Mouse (Mus musculus) heart, embryonic 15.5 days (tissue): ENCODE results near the gene Egf. TPM values are rescaled to one million over a fixed set of nuclear protein-coding genes. Genes with fewer than 3 reads are reported as not detected.
"Not testable (repeated sequence)": the region's sequence is repeated elsewhere in the genome, so short reads cannot be mapped to it uniquely, and the experiment has no call there.

Experiments used
- ATAC-seq: fragments of 200-750 bp; cut with Nextera tagmentation; replicated peaks from 2 replicates; pipeline ENCODE4 v1.8.0; 2017; ENCODE audit warnings: low read depth, moderate TSS enrichment; ENCODE audit not compliant: insufficient number of reproducible peaks, insufficient read depth, low FRiP score
- H3K27ac ChIP-seq: fragments of 300-500 bp; sonication (generic); 2 replicates; pipeline ENCODE4 v1.5.1; 2015; ENCODE audit warnings: mild to moderate bottlenecking, inconsistent platforms
- H3K27me3 ChIP-seq: fragments of 300-500 bp; sonication (generic); 2 replicates; pipeline ENCODE4 v1.6.1; 2015; ENCODE audit warnings: inconsistent platforms
- H3K36me3 ChIP-seq: fragments of 300-500 bp; sonication (generic); 2 replicates; pipeline ENCODE4 v1.6.1; 2015; ENCODE audit warnings: mild to moderate bottlenecking, inconsistent platforms
- H3K4me1 ChIP-seq: fragments of 300-500 bp; sonication (generic); replicated peaks from 2 replicates; pipeline ENCODE4 v1.6.1; 2015; ENCODE audit warnings: inconsistent platforms
- H3K4me2 ChIP-seq: fragments of 300-500 bp; sonication (generic); 2 replicates; pipeline ENCODE4 v1.6.1; 2015; ENCODE audit warnings: inconsistent platforms, mild to moderate bottlenecking, moderate library complexity
- H3K4me3 ChIP-seq: fragments of 300-500 bp; sonication (generic); 2 replicates; pipeline ENCODE4 v1.5.1; 2015; ENCODE audit warnings: mild to moderate bottlenecking, inconsistent platforms
- H3K9ac ChIP-seq: fragments of 300-500 bp; sonication (generic); 2 replicates; pipeline ENCODE4 v1.6.1; 2015; ENCODE audit warnings: mild to moderate bottlenecking, inconsistent platforms
- H3K9me3 ChIP-seq: fragments of 300-500 bp; sonication (generic); replicated peaks from 2 replicates; pipeline ENCODE4 v1.6.1; 2016; ENCODE audit warnings: inconsistent platforms
- WGBS: fragments of 180-500 bp; shearing (Covaris S2); methylation state at CpG from one replicate; pipeline ENCODE4 v1.1.7; 2015; ENCODE audit warnings: mixed read lengths; 5-methylcytosine and 5-hydroxymethylcytosine counted together
- polyA plus RNA-seq: library from polyadenylated mRNA; unstranded; fragments of >200 nt; fragmentation: Nextera tagmentation; extraction: Ambion mirVana; gene quantifications from 2 replicates; pipeline ENCODE4 v1.2.1, GENCODE M21; 2015

Gene Egf
- polyA plus RNA-seq, 1 experiment from 2014 or later = 2.3 TPM

GRCm38 (mm10) chr3:129757599-129757998, 2.5 kb upstream of the Egf start:
- not testable (repeated sequence) for H3K27ac ChIP-seq, H3K27me3 ChIP-seq, H3K4me3 ChIP-seq, H3K9me3 ChIP-seq, H3K4me2 ChIP-seq, H3K36me3 ChIP-seq, H3K9ac ChIP-seq, ATAC-seq
- peaks cover 16% of the 10 kb centered on the region for H3K4me1 ChIP-seq
- 89% methylated on average over 1 of the region's 1 CpGs for WGBS

- ATAC-seq = no peak
- H3K4me2 ChIP-seq = no peak overlapping the region
- WGBS = 42% methylated on average over 8 of the region's 8 CpGs
- H3K36me3 ChIP-seq = no peaks in the 10 kb centered on the region
- no peak overlapping the region for H3K27ac ChIP-seq
- H3K9me3 ChIP-seq = no peaks in the 10 kb centered on the region
- no peaks in the 10 kb centered on the region for H3K27me3 ChIP-seq
- no peak overlapping the region for H3K4me3 ChIP-seq
- no peak overlapping the region for H3K9ac ChIP-seq
- no peaks in the 10 kb centered on the region for H3K4me1 ChIP-seq
These were observed 10.3 kb downstream of the Egf start for GRCm38 (mm10) chr3:129744803-129745202.

GRCm38 (mm10) chr3:129742781-129743180, 12.3 kb downstream of the Egf start:
- H3K4me1 ChIP-seq = no peaks in the 10 kb centered on the region
- no peak overlapping the region for H3K27ac ChIP-seq
- no peak for ATAC-seq
- H3K4me2 ChIP-seq = no peak overlapping the region
- 72% methylated on average over 6 of the region's 6 CpGs for WGBS
- H3K36me3 ChIP-seq = no peaks in the 10 kb centered on the region
- no peak overlapping the region for H3K9ac ChIP-seq
- no peaks in the 10 kb centered on the region for H3K27me3 ChIP-seq
- H3K9me3 ChIP-seq = no peaks in the 10 kb centered on the region
- H3K4me3 ChIP-seq = no peak overlapping the region

- no peak overlapping the region for H3K4me3 ChIP-seq
- 74% methylated on average over 16 of the region's 16 CpGs for WGBS
These were observed 16.6 kb downstream of the Egf start for GRCm38 (mm10) chr3:129738291-129739183.

GRCm38 (mm10) chr3:129731636-129732035, 23.5 kb downstream of the Egf start:
- H3K4me2 ChIP-seq = no peak overlapping the region
- H3K27ac ChIP-seq = no peak overlapping the region
- WGBS = 76% methylated on average over 6 of the region's 6 CpGs
- no peak overlapping the region for H3K4me3 ChIP-seq
- H3K9ac ChIP-seq = no peak overlapping the region
- no peaks in the 10 kb centered on the region for H3K9me3 ChIP-seq
- H3K27me3 ChIP-seq = no peaks in the 10 kb centered on the region
- no peaks in the 10 kb centered on the region for H3K36me3 ChIP-seq
- H3K4me1 ChIP-seq = no peaks in the 10 kb centered on the region
- ATAC-seq = no peak

More at GRCm38 (mm10) chr3:129738291-129739183, 16.6 kb downstream of the Egf start:
- no peak overlapping the region for H3K9ac ChIP-seq
- H3K27me3 ChIP-seq = no peaks in the 10 kb centered on the region
- ATAC-seq = no peak
- no peaks in the 10 kb centered on the region for H3K9me3 ChIP-seq
- no peaks in the 10 kb centered on the region for H3K4me1 ChIP-seq
- H3K4me2 ChIP-seq = no peak overlapping the region
- H3K27ac ChIP-seq = no peak overlapping the region
- H3K36me3 ChIP-seq = no peaks in the 10 kb centered on the region

- WGBS = 28% methylated on average over 8 of the region's 8 CpGs
- no peak overlapping the region for H3K4me3 ChIP-seq
- no peaks in the 10 kb centered on the region for H3K9me3 ChIP-seq
- ATAC-seq = no peak
- H3K4me2 ChIP-seq = no peak overlapping the region
- no peaks in the 10 kb centered on the region for H3K36me3 ChIP-seq
- H3K27me3 ChIP-seq = no peaks in the 10 kb centered on the region
- no peak overlapping the region for H3K9ac ChIP-seq
- H3K4me1 ChIP-seq = no peaks in the 10 kb centered on the region
- H3K27ac ChIP-seq = no peak overlapping the region
These were observed 24.7 kb downstream of the Egf start for GRCm38 (mm10) chr3:129730426-129730825.

GRCm38 (mm10) chr3:129729916-129730315, 25.2 kb downstream of the Egf start:
- no peak overlapping the region for H3K27ac ChIP-seq
- no peaks in the 10 kb centered on the region for H3K36me3 ChIP-seq
- no peaks in the 10 kb centered on the region for H3K4me1 ChIP-seq
- no peak for ATAC-seq
- H3K9ac ChIP-seq = no peak overlapping the region
- no peak overlapping the region for H3K4me2 ChIP-seq
- no peak overlapping the region for H3K4me3 ChIP-seq
- WGBS = 73% methylated on average over 5 of the region's 5 CpGs
- H3K27me3 ChIP-seq = no peaks in the 10 kb centered on the region
- H3K9me3 ChIP-seq = no peaks in the 10 kb centered on the region

GRCm38 (mm10) chr3:129725592-129725991, 29.5 kb downstream of the Egf start:
- Histone ChIP-seq H3K9ac (no peak overlapping the region), H3K4me3 (peak overlapping the region; percentile 68), H3K27ac (no peak overlapping the region), H3K9me3 (no peaks in the 10 kb centered on the region), H3K4me2 (peak overlapping the region; percentile 66), H3K27me3 (no peaks in the 10 kb centered on the region), H3K4me1 (peaks cover 9% of the 10 kb centered on the region; the same call in 1 of the 2 replicates), H3K36me3 (no peaks in the 10 kb centered on the region)
- no peak for ATAC-seq
- 79% methylated on average over 5 of the region's 5 CpGs for WGBS

- peak; percentile 94 for ATAC-seq
- no peaks in the 10 kb centered on the region for H3K9me3 ChIP-seq
- under 1% methylated on average over 24 of the region's 24 CpGs for WGBS
- peak overlapping the region; percentile 66 for H3K4me2 ChIP-seq
- no peaks in the 10 kb centered on the region for H3K27me3 ChIP-seq
- H3K27ac ChIP-seq = peak overlapping the region; percentile 77
- no peaks in the 10 kb centered on the region for H3K36me3 ChIP-seq
- peak overlapping the region; percentile 68 for H3K4me3 ChIP-seq
- H3K9ac ChIP-seq = peak overlapping the region; percentile 58
- peaks cover 9% of the 10 kb centered on the region; the same call in 1 of the 2 replicates for H3K4me1 ChIP-seq
These were observed 30.1 kb downstream of the Egf start for GRCm38 (mm10) chr3:129724961-129725501.

- Histone ChIP-seq H3K27me3 (no peaks in the 10 kb centered on the region), H3K4me2 (peak overlapping the region; percentile 66), H3K36me3 (no peaks in the 10 kb centered on the region), H3K4me3 (peak overlapping the region; percentile 68), H3K4me1 (peaks cover 9% of the 10 kb centered on the region; the same call in 1 of the 2 replicates), H3K9ac (peak overlapping the region; percentile 58; the same call in 1 of the 2 replicates), H3K27ac (peak overlapping the region; percentile 77), H3K9me3 (no peaks in the 10 kb centered on the region)
- WGBS = 69% methylated on average over 5 of the region's 5 CpGs
- ATAC-seq = no peak
These were observed 30.6 kb downstream of the Egf start for GRCm38 (mm10) chr3:129724505-129724904.

GRCm38 (mm10) chr3:129723311-129723710, 31.8 kb downstream of the Egf start:
- Histone ChIP-seq H3K27ac (no peak overlapping the region), H3K9ac (no peak overlapping the region), H3K9me3 (no peaks in the 10 kb centered on the region), H3K36me3 (no peaks in the 10 kb centered on the region), H3K27me3 (no peaks in the 10 kb centered on the region), H3K4me3 (no peak overlapping the region), H3K4me2 (no peak overlapping the region), H3K4me1 (peaks cover 9% of the 10 kb centered on the region; the same call in 1 of the 2 replicates)
- ATAC-seq = no peak
- 73% methylated on average over 4 of the region's 4 CpGs for WGBS
